Comparison of ENCODE assay signal across 9 mouse cellular contexts in the genomic region with DNA sequence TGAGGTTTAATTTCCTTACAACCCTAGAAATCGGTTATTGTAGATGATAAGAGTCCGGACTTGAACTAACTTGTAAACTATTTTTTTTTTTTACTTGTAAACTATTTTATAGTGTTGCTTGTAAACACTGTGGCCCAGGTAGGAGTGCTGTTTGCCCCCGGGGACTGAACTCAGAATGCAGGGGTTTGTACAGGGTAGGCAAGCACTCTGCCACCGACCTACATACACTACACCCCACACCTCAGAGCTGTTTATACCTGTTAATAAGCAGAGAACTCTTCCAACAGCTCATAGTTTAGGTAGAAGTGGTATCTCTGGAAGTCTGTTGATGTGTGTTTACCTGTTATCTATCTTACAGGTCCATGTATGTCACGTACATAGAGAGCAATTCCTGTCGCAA. TPM values are rescaled to one million over a fixed set of nuclear protein-coding genes. Genes with fewer than 3 reads are reported as not detected.
A peak's percentile ranks its signal among the peaks of the same experiment; 100 is the strongest.
DNase-seq lines count a peak whose midpoint lies in the region; ATAC-seq and TF ChIP-seq lines count a peak whose summit lies in the region.
"Had no signal": no experiment of that assay in that cellular context is flagged by ENCODE, and none has a peak within 500 bp of the region (broad histone marks: within the 10 kb centered on the region; RNA-seq: fewer than 3 reads in every experiment).

No protein-coding gene starts in this region.

- DNase-seq in heart, postnatal 14 days = no peak
- DNase-seq in embryonic facial prominence, embryonic 11.5 days (ENCODE audit: low spot score) = no peak
- DNase-seq in hindbrain, postnatal 0 days (ENCODE audit: low spot score) = no peak
- DNase-seq in adrenal gland, postnatal 14 days = no peak
- no peak for DNase-seq in spleen, postnatal 4 days (ENCODE audit: low spot score in 2 of 2)
- no peak for DNase-seq in thymus, postnatal 14 days
- DNase-seq: thymus, adult 18-20 months had no signal

- no peak overlapping the region for H3K27ac ChIP-seq in heart, embryonic 15.5 days
- H3K27ac ChIP-seq in embryonic facial prominence, embryonic 11.5 days (replicated peaks; ENCODE audit: low read depth, low read length) = no peak overlapping the region
- 0 out of 2 replicates have a peak overlapping the region, but pooled peaks have one; percentile 79 for H3K27ac ChIP-seq in hindbrain, postnatal 0 days
- no peak overlapping the region for H3K27ac ChIP-seq in midbrain, embryonic 16.5 days (ENCODE audit: low read length)

- H3K9me3 ChIP-seq in heart, embryonic 15.5 days (replicated peaks) = no peaks in the 10 kb centered on the region
- H3K9me3 ChIP-seq in embryonic facial prominence, embryonic 11.5 days (replicated peaks; ENCODE audit: control insufficient read depth, low read length) = no peaks in the 10 kb centered on the region
- H3K9me3 ChIP-seq in hindbrain, postnatal 0 days (ENCODE audit: low read length) = no peaks in the 10 kb centered on the region
- no peaks in the 10 kb centered on the region for H3K9me3 ChIP-seq in midbrain, embryonic 16.5 days (replicated peaks; ENCODE audit: control insufficient read depth, low read length, poor library complexity, severe bottlenecking)

- WGBS in heart, embryonic 15.5 days = 44% methylated on average over 6 of the region's 6 CpGs
- 45% methylated on average over 6 of the region's 6 CpGs for WGBS in embryonic facial prominence, embryonic 11.5 days
- WGBS in hindbrain, postnatal 0 days = 41% methylated on average over 6 of the region's 6 CpGs
- 54% methylated on average over 6 of the region's 6 CpGs for WGBS in midbrain, embryonic 16.5 days

- peak overlapping the region; percentile 89 for H3K4me2 ChIP-seq in heart, embryonic 15.5 days
- H3K4me2 ChIP-seq in embryonic facial prominence, embryonic 11.5 days (ENCODE audit: low read depth, low read length) = peak overlapping the region; percentile 81
- peak overlapping the region; percentile 58 for H3K4me2 ChIP-seq in hindbrain, postnatal 0 days (ENCODE audit: low read depth, low read length)
- H3K4me2 ChIP-seq in midbrain, embryonic 16.5 days (ENCODE audit: low read length) = peak overlapping the region; percentile 87

- intact Hi-C loops in heart, postnatal 14 days (cut with DNase I) = no loop called here

- ATAC-seq in heart, embryonic 15.5 days (replicated peaks; ENCODE audit: insufficient number of reproducible peaks, insufficient read depth, low FRiP score, low read depth) = no peak
- ATAC-seq in embryonic facial prominence, embryonic 11.5 days (replicated peaks; ENCODE audit: insufficient number of reproducible peaks, low FRiP score, low TSS enrichment, low read depth) = no peak
- no peak for ATAC-seq in hindbrain, postnatal 0 days
- ATAC-seq in midbrain, embryonic 16.5 days = no peak

- TF ChIP-seq CTCF in hindbrain, postnatal 0 days (IDR thresholded peaks at IDR 0.05; ENCODE audit: low read depth) = no peak

- no peaks in the 10 kb centered on the region for H3K27me3 ChIP-seq in heart, embryonic 15.5 days
- H3K27me3 ChIP-seq in embryonic facial prominence, embryonic 11.5 days (ENCODE audit: control insufficient read depth, insufficient read depth, low read length) = no peaks in the 10 kb centered on the region
- no peaks in the 10 kb centered on the region for H3K27me3 ChIP-seq in hindbrain, postnatal 0 days (ENCODE audit: insufficient read depth, low read length)
- H3K27me3 ChIP-seq in midbrain, embryonic 16.5 days (ENCODE audit: control insufficient read depth, insufficient read depth, low read depth, low read length) = no peaks in the 10 kb centered on the region

- no peaks in the 10 kb centered on the region for H3K36me3 ChIP-seq in heart, embryonic 15.5 days
- no peaks in the 10 kb centered on the region for H3K36me3 ChIP-seq in embryonic facial prominence, embryonic 11.5 days (replicated peaks; ENCODE audit: control insufficient read depth, insufficient read depth, low read depth, low read length)
- no peaks in the 10 kb centered on the region for H3K36me3 ChIP-seq in hindbrain, postnatal 0 days (ENCODE audit: insufficient read depth, low read length)
- no peaks in the 10 kb centered on the region for H3K36me3 ChIP-seq in midbrain, embryonic 16.5 days (ENCODE audit: control insufficient read depth, insufficient read depth, low read length)

- H3K4me1 ChIP-seq in heart, embryonic 15.5 days (replicated peaks) = peaks cover 29% of the 10 kb centered on the region
- no peaks in the 10 kb centered on the region for H3K4me1 ChIP-seq in embryonic facial prominence, embryonic 11.5 days (ENCODE audit: control insufficient read depth, insufficient read depth, low read length)
- H3K4me1 ChIP-seq in hindbrain, postnatal 0 days (ENCODE audit: insufficient read depth, low read length) = peaks cover 15% of the 10 kb centered on the region
- peaks cover 19% of the 10 kb centered on the region for H3K4me1 ChIP-seq in midbrain, embryonic 16.5 days (ENCODE audit: control insufficient read depth, insufficient read depth, low read length)

- peak overlapping the region; percentile 68 for H3K4me3 ChIP-seq in heart, embryonic 15.5 days
- H3K4me3 ChIP-seq in embryonic facial prominence, embryonic 11.5 days (ENCODE audit: low read depth, low read length) = peak overlapping the region; percentile 75
- peak overlapping the region; percentile 82 for H3K4me3 ChIP-seq in hindbrain, postnatal 0 days (ENCODE audit: low read length)
- H3K4me3 ChIP-seq in midbrain, embryonic 16.5 days (ENCODE audit: low read depth, low read length) = peak overlapping the region; percentile 69

- peak overlapping the region; percentile 70 for H3K9ac ChIP-seq in heart, embryonic 15.5 days
- peak overlapping the region; percentile 72 for H3K9ac ChIP-seq in embryonic facial prominence, embryonic 11.5 days (replicated peaks; ENCODE audit: low read length)
- peak overlapping the region; percentile 81 for H3K9ac ChIP-seq in hindbrain, postnatal 0 days (replicated peaks; ENCODE audit: low read length)
- H3K9ac ChIP-seq in midbrain, embryonic 16.5 days (ENCODE audit: low read depth, low read length) = peak overlapping the region; percentile 70; the same call in 1 of the 2 replicates

RNA-seq across cellular contexts. Expression of gene Sfxn2, which starts 0.8 kb away (rescaled TPM):
- polyA plus RNA-seq in heart, embryonic 15.5 days (2015; fragmentation: Nextera tagmentation; extraction: Ambion mirVana) = 8.8 and 10.9 TPM in 2 replicates
- total RNA-seq in heart, postnatal 14 days (2021) = 1 to 10 TPM; 4.1 to 5.3 TPM
- polyA plus RNA-seq in embryonic facial prominence, embryonic 11.5 days (2014; fragmentation: Nextera tagmentation; extraction: Ambion mirVana) = 13.6 and 14.7 TPM in 2 replicates
- 8.1 and 10.2 TPM in 2 replicates for total RNA-seq in hindbrain, postnatal 0 days (2014; rRNA removed)
- polyA plus RNA-seq in hindbrain, postnatal 0 days (2015; fragmentation: Nextera tagmentation; extraction: Ambion mirVana) = 12.0 and 13.0 TPM in 2 replicates
- 9.7 and 12.8 TPM in 2 replicates for polyA plus RNA-seq in midbrain, embryonic 16.5 days (2015; fragmentation: Nextera tagmentation; extraction: Ambion mirVana)
- 11.5 and 12.7 TPM in 2 replicates for total RNA-seq in adrenal gland, postnatal 14 days (2021)

RNA-seq across cellular contexts. Expression of gene Arl3, which starts 1.0 kb away (rescaled TPM):
- 86.9 and 91.8 TPM in 2 replicates for polyA plus RNA-seq in heart, embryonic 15.5 days (2015; fragmentation: Nextera tagmentation; extraction: Ambion mirVana)
- total RNA-seq in heart, postnatal 14 days (2021) = 10 to 100 TPM; 29.7 to 30.0 TPM
- polyA plus RNA-seq in embryonic facial prominence, embryonic 11.5 days (2014; fragmentation: Nextera tagmentation; extraction: Ambion mirVana) = 122 and 130 TPM in 2 replicates
- total RNA-seq in hindbrain, postnatal 0 days (2014; rRNA removed) = 66.2 and 71.1 TPM in 2 replicates
- 220 and 224 TPM in 2 replicates for polyA plus RNA-seq in hindbrain, postnatal 0 days (2015; fragmentation: Nextera tagmentation; extraction: Ambion mirVana)
- 213 and 226 TPM in 2 replicates for polyA plus RNA-seq in midbrain, embryonic 16.5 days (2015; fragmentation: Nextera tagmentation; extraction: Ambion mirVana)
- total RNA-seq in adrenal gland, postnatal 14 days (2021) = 57.0 and 60.7 TPM in 2 replicates

RNA-seq across cellular contexts. Expression of gene Wbp1l, which starts 24.9 kb away (rescaled TPM):
- polyA plus RNA-seq in heart, embryonic 15.5 days (2015; fragmentation: Nextera tagmentation; extraction: Ambion mirVana) = 51.6 and 58.6 TPM in 2 replicates
- 10 to 100 TPM; 60.3 to 68.7 TPM for total RNA-seq in heart, postnatal 14 days (2021)
- polyA plus RNA-seq in embryonic facial prominence, embryonic 11.5 days (2014; fragmentation: Nextera tagmentation; extraction: Ambion mirVana) = 30.1 and 34.4 TPM in 2 replicates
- total RNA-seq in hindbrain, postnatal 0 days (2014; rRNA removed) = 52.3 and 56.9 TPM in 2 replicates
- polyA plus RNA-seq in hindbrain, postnatal 0 days (2015; fragmentation: Nextera tagmentation; extraction: Ambion mirVana) = 30.3 and 31.6 TPM in 2 replicates
- 34.0 and 34.8 TPM in 2 replicates for polyA plus RNA-seq in midbrain, embryonic 16.5 days (2015; fragmentation: Nextera tagmentation; extraction: Ambion mirVana)
- 132 and 137 TPM in 2 replicates for total RNA-seq in adrenal gland, postnatal 14 days (2021)
